Mouse (Mus musculus): Measurements from ENCODE around the gene Sgtb.

The Sgtb gene

GRCm38 (mm10) chr13:104109288-104109815 lies at the start of gene Sgtb, which contains the start of gene Nln:
Gene Sgtb (plus strand): TSS chr13:104109741.
Gene Nln (minus strand): TSS chr13:104109614.
- in situ Hi-C loops (cut with MseI, MboI) = no loop called here

- in situ Hi-C loops (cut with MseI, MboI) = no loop called here
These were observed 49.3 kb upstream of the Sgtb start for GRCm38 (mm10) chr13:104060231-104060630.

GRCm38 (mm10) chr13:104061975-104062750 lies 47.4 kb upstream of the Sgtb start:
- in situ Hi-C loops (cut with MseI, MboI) = no loop called here

- in situ Hi-C loops (cut with MseI, MboI) = no loop called here
These were observed 46.5 kb upstream of the Sgtb start for GRCm38 (mm10) chr13:104063061-104063460.

GRCm38 (mm10) chr13:104065649-104066347 lies 43.7 kb upstream of the Sgtb start:
- in situ Hi-C loops (cut with MseI, MboI) = no loop called here

- in situ Hi-C loops (cut with MseI, MboI) = no loop called here
These were observed 40.3 kb upstream of the Sgtb start for GRCm38 (mm10) chr13:104069216-104069615.

- in situ Hi-C loops (cut with MseI, MboI) = no loop called here
These were observed 38.8 kb upstream of the Sgtb start for GRCm38 (mm10) chr13:104070703-104071102.

GRCm38 (mm10) chr13:104072351-104072750 lies 37.2 kb upstream of the Sgtb start:
- in situ Hi-C loops (cut with MseI, MboI) = no loop called here

- in situ Hi-C loops (cut with MseI, MboI) = no loop called here
These were observed 35.3 kb upstream of the Sgtb start for GRCm38 (mm10) chr13:104074230-104074629.

GRCm38 (mm10) chr13:104074731-104075130 lies 34.8 kb upstream of the Sgtb start:
- in situ Hi-C loops (cut with MseI, MboI) = no loop called here

GRCm38 (mm10) chr13:104076993-104077392 lies 32.5 kb upstream of the Sgtb start:
- in situ Hi-C loops (cut with MseI, MboI) = no loop called here

- in situ Hi-C loops (cut with MseI, MboI) = no loop called here
These were observed 27.0 kb upstream of the Sgtb start for GRCm38 (mm10) chr13:104082504-104082903.

- in situ Hi-C loops (cut with MseI, MboI) = no loop called here
These were observed 24.9 kb upstream of the Sgtb start for GRCm38 (mm10) chr13:104084600-104084999.

GRCm38 (mm10) chr13:104089387-104089786 lies 20.2 kb upstream of the Sgtb start:
- in situ Hi-C loops (cut with MseI, MboI) = no loop called here

- in situ Hi-C loops (cut with MseI, MboI) = no loop called here
These were observed 17.8 kb upstream of the Sgtb start for GRCm38 (mm10) chr13:104091734-104092133.

GRCm38 (mm10) chr13:104094531-104095385 lies 14.8 kb upstream of the Sgtb start:
- in situ Hi-C loops (cut with MseI, MboI) = no loop called here

- in situ Hi-C loops (cut with MseI, MboI) = no loop called here
These were observed 13.6 kb upstream of the Sgtb start for GRCm38 (mm10) chr13:104095955-104096354.

- in situ Hi-C loops (cut with MseI, MboI) = no loop called here
These were observed 12.4 kb upstream of the Sgtb start for GRCm38 (mm10) chr13:104097190-104097589.

- in situ Hi-C loops (cut with MseI, MboI) = no loop called here
These were observed 9.1 kb upstream of the Sgtb start for GRCm38 (mm10) chr13:104100416-104100815.

GRCm38 (mm10) chr13:104101606-104102235 lies 7.8 kb upstream of the Sgtb start:
- in situ Hi-C loops (cut with MseI, MboI) = no loop called here

GRCm38 (mm10) chr13:104108651-104109287 lies 772 bp upstream of the Sgtb start:
- in situ Hi-C loops (cut with MseI, MboI) = no loop called here

Data from mouse trophoblast stem cell (cell line).